Mouse (Mus musculus) adrenal gland, adult (tissue): ENCODE data around the gene Dpm1.
A peak's percentile ranks its signal among the peaks of the same experiment; 100 is the strongest.

Experiments
- DNase-seq, 2 experiments: peaks; one replicate each; pipeline ENCODE4 v3.0.0; 2022 to 2023; ENCODE audit warnings: low spot score in 1 of 2; ENCODE audit not compliant: inconsistent age in 2 of 2

Dpm1 gene

DNA sequence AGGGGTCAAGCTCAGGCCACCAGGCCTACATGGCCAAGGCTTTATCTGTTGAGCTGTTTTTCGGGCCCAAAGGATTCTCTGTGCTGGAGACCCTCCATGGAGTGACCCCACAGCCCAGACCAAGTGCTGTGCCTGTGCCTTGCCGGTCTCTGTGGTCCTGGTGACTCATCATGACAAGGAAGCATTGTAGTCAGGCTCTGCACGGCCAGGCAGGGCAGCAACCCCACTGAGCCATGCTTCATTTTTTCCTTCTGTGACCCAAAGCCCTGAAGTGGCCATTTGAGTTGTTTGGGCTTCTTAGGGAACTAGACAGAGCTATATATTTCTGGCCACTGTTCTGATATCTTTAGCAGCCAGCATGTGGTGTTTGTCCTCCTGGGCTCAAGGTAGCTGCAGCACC lies 62.6 kb downstream of the Dpm1 start:
- no peak for DNase-seq

GRCm38 (mm10) chr2:168166750-168167460 lies 63.5 kb downstream of the Dpm1 start:
- DNase-seq: peak in 1 of 2 experiments; percentile 34

DNA sequence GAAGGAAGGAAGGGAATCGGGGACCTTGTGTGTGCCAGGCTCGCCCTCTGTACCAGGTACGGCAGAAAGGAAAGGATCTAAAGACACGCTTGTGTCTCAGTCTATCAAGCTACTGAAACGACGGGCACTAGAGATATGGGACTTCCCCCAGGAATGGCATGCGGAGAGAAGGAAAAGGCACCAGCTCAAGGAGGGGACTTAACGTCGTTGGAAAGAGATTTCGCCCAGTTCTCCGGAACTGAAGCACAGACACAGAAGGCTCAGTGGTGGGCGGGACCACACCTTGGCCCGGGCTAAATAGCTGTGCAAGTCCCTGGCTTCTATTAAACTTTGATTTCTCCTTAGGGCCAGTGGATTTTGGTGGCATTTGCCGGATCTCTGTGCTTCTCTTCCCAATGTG lies 68.4 kb downstream of the Dpm1 start:
- no peak for DNase-seq

DNA sequence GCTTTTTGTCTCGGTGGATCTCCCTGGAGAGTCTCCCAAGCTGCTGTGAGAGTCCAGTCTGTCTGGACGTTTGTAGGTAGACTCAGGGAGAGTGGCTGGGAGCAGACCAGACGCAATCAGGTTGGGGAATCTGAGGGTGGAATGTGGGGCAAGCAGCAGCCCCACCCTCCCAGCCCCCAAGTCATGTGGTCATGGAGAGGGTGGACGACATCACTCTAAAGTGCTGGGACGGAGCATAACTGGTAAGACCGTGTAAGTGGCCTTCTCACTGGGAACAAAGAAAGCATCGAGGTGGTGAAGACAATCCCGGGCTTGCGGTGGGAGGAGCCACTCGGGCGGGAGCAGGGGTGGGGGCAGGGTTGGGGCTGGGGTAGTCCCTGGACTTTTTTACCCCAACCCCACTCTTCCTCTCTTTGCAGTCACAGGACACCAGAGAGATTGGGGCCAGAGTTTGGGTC lies 68.8 kb downstream of the Dpm1 start:
- no peak for DNase-seq

GRCm38 (mm10) chr2:168160370-168160930 lies 69.9 kb downstream of the Dpm1 start:
- DNase-seq: no peak
